Mouse (Mus musculus) c-Kit-positive CD71-negative TER-119-negative erythroid progenitor cells, embryonic 14.5 days (primary cell): ENCODE data around the gene Spsb2.
A peak's percentile ranks its signal among the peaks of the same experiment; 100 is the strongest.
"Not testable (repeated sequence)": the region's sequence is repeated elsewhere in the genome, so short reads cannot be mapped to it uniquely, and the experiment has no call there.

Source experiments
- DNase-seq: peaks from one replicate; pipeline ENCODE4 v3.0.0-alpha.2; 2013; ENCODE audit warnings: low read depth

The Spsb2 gene

GRCm38 (mm10) chr6:124803061-124803460 lies 5.4 kb upstream of the Spsb2 start:
- DNase-seq, result no peak

GRCm38 (mm10) chr6:124803691-124804090 lies 4.8 kb upstream of the Spsb2 start:
- not testable (repeated sequence) for DNase-seq

GRCm38 (mm10) chr6:124804341-124804740 lies 4.1 kb upstream of the Spsb2 start:
- DNase-seq, result no peak

GRCm38 (mm10) chr6:124805341-124806321 lies 2.8 kb upstream of the Spsb2 start:
- peak; percentile 86 for DNase-seq

- no peak for DNase-seq
Observed at GRCm38 (mm10) chr6:124806446-124807140, 1.9 kb upstream of the Spsb2 start.

GRCm38 (mm10) chr6:124807366-124807765 lies 1.1 kb upstream of the Spsb2 start:
- DNase-seq, result no peak

GRCm38 (mm10) chr6:124807986-124808357 lies 489 bp upstream of the Spsb2 start:
- DNase-seq, result no peak

- DNase-seq, result peak; percentile 65
Observed at GRCm38 (mm10) chr6:124809052-124809774, 752 bp downstream of the Spsb2 start.

GRCm38 (mm10) chr6:124809775-124810538 lies 1.5 kb downstream of the Spsb2 start:
- DNase-seq, result no peak

- not testable (repeated sequence) for DNase-seq
Observed at GRCm38 (mm10) chr6:124810566-124811402, 2.3 kb downstream of the Spsb2 start.

- DNase-seq, result no peak
Observed at GRCm38 (mm10) chr6:124811403-124811665, 2.9 kb downstream of the Spsb2 start.

- DNase-seq, result no peak
Observed at GRCm38 (mm10) chr6:124811701-124812560, 3.5 kb downstream of the Spsb2 start.

GRCm38 (mm10) chr6:124812848-124813247 lies 4.4 kb downstream of the Spsb2 start:
- DNase-seq, result no peak

- DNase-seq, result peak; percentile 52
Observed at GRCm38 (mm10) chr6:124813496-124813895, 5.0 kb downstream of the Spsb2 start.

GRCm38 (mm10) chr6:124813933-124814332 lies 5.5 kb downstream of the Spsb2 start, which contains the start of gene Tpi1:
TSS of gene Tpi1 (minus strand) at chr6:124814296.
- peak; percentile 77 for DNase-seq

GRCm38 (mm10) chr6:124814448-124814847 lies 6.0 kb downstream of the Spsb2 start:
- no peak for DNase-seq

- DNase-seq, result no peak
Observed at GRCm38 (mm10) chr6:124814858-124815774, 6.7 kb downstream of the Spsb2 start.

- no peak for DNase-seq
Observed at GRCm38 (mm10) chr6:124816611-124817010, 8.2 kb downstream of the Spsb2 start.

GRCm38 (mm10) chr6:124817125-124817524 lies 8.7 kb downstream of the Spsb2 start:
- no peak for DNase-seq
